Mouse (Mus musculus): Measurements from ENCODE around the gene Rora. TPM values are rescaled to one million over a fixed set of nuclear protein-coding genes. Genes with fewer than 3 reads are reported as not detected.

Gene Rora
- polyA plus RNA-seq (2015; fragmentation: Nextera tagmentation; extraction: Ambion mirVana), result 6.0 and 8.0 TPM in 2 replicates

DNA sequence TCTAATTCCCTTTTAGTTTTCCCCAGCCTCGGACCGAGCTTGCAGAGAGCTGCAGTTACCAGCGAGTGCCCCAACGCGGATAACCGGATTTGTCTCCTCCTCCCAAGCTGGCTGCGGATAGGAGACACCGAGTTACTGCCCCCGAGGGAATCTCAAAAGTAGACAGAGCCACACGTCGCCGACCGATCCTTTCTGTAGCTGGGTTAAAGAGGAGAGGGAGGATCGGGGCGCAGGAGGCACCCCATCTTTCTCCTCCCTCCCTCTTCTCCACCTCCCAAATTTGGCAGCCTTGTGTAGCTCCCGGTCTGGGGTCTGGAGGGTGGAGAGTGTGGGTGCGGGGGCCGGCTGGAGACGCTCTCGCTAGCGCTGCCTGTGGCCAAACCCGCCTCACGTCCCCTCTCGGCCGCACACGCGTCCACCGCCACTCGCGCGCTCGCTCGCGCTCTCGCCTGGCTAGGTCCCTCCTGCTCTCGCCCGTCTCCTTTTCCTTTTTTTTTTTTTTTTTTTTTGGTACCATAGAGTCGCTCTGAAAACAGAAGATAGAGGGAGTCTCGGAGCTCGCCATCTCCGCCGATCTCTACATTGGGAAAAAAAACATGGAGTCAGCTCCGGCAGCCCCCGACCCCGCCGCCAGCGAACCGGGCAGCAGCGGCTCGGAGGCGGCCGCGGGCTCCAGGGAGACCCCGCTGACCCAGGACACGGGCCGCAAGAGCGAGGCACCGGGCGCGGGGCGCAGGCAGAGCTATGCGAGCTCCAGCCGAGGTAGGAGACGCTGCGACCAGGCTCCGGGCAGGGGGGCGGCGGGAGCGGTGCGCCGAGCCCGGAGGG is at the start of gene Rora:
TSS of gene Rora (plus strand) at position 576 of the 828 bp plus-strand sequence.
- H3K27ac ChIP-seq (replicated peaks), result peak within 1 kb of the TSS; percentile 77
- peak within 1 kb of the TSS; percentile 63 for H3K4me2 ChIP-seq
- no peaks in the 10 kb centered on the region for H3K36me3 ChIP-seq (replicated peaks)
- peak within 1 kb of the TSS; percentile 60 for H3K4me3 ChIP-seq (replicated peaks)
- H3K9me3 ChIP-seq (replicated peaks), result no peaks in the 10 kb centered on the region
- peaks cover 52% of the 10 kb centered on the region for H3K27me3 ChIP-seq
- H3K9ac ChIP-seq, result no peak within 1 kb of the TSS; the same call in 1 of the 2 replicates
- WGBS (ENCODE audit: insufficient replicate concordance), result 1% methylated on average over 70 of the region's 72 CpGs
- ATAC-seq (ENCODE audit: insufficient read depth), result peak; percentile 42; the same call in 1 of the 2 replicates
- H3K4me1 ChIP-seq (replicated peaks), result no peaks in the 10 kb centered on the region

DNA sequence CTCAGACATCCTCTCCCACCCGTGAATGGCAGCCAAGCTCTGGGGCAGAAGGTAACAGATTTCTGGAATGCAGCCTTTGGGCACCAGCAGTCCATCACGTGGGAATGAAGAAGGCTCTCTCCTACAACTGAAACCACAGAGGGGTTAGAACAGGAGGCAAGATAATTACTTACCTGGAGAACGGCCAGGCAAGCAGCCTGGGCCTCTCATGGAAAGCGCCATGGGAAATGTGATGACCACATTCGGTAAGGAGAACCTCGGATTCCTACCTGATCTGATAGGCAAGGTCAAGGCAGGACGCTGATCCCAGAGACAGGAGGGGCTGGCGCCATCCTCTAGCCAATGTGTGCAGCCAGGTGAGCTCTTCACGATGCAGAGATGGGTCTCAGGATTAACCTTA is 39.6 kb upstream of the Rora start:
- no peak overlapping the region for H3K9ac ChIP-seq
- H3K4me1 ChIP-seq (replicated peaks), result no peaks in the 10 kb centered on the region
- no peaks in the 10 kb centered on the region for H3K27me3 ChIP-seq
- H3K36me3 ChIP-seq (replicated peaks), result no peaks in the 10 kb centered on the region
- ATAC-seq (ENCODE audit: insufficient read depth), result no peak
- H3K4me2 ChIP-seq, result no peak overlapping the region
- H3K27ac ChIP-seq (replicated peaks), result no peak overlapping the region
- no peaks in the 10 kb centered on the region for H3K9me3 ChIP-seq (replicated peaks)
- H3K4me3 ChIP-seq (replicated peaks), result no peak overlapping the region
- 62% methylated on average over 9 of the region's 9 CpGs for WGBS (ENCODE audit: insufficient replicate concordance)

DNA sequence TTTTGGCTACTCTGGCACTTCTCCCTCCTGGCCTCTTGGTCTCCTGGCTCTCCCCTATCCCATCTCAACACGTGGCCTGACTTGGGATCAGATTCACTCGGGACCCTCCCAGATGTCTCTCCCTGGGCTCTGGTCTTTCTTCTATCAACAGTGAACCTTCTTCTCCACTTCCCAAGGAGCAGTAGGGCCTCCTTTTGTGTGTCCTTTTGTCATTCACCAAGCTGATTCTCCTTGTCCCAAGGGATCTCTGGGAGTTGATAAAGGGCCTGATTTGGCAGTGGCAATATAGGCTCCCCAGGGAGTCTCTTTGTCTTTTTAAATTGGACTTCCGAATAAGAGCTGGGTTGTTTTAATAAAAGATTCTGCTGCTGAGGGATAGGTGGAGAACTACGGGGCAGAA is 36.5 kb upstream of the Rora start:
- Histone ChIP-seq H3K4me2 (no peak overlapping the region), H3K4me1 (replicated peaks) (0 out of 2 replicates have a peak, but pooled peaks cover 4% of the 10 kb centered on the region), H3K36me3 (replicated peaks) (no peaks in the 10 kb centered on the region), H3K9ac (no peak overlapping the region), H3K27ac (replicated peaks) (no peak overlapping the region), H3K27me3 (no peaks in the 10 kb centered on the region), H3K4me3 (replicated peaks) (no peak overlapping the region), H3K9me3 (replicated peaks) (no peaks in the 10 kb centered on the region)
- ATAC-seq (ENCODE audit: insufficient read depth), result no peak
- WGBS (ENCODE audit: insufficient replicate concordance), result 30% methylated on average over 4 of the region's 4 CpGs

DNA sequence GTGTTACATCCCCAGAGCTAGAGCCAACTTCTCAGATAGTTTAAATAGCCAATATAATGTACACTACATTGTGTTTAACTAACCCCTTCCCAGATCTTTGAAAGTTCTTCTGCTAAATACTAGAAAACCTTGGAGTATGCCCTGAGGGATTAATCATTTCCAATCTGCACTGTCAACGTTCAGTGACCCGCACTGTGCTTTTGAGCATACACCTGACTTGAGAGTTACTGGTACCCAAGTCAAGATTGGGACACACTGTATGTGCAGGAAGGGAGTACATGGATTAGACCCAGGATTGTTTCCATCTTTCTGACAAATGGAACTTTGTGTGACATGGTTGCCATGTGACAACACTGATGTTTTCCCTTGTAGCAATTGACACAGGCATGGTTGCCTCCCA is 33.5 kb upstream of the Rora start:
- Histone ChIP-seq H3K4me1 (replicated peaks) (0 out of 2 replicates have a peak, but pooled peaks cover 4% of the 10 kb centered on the region), H3K9ac (no peak overlapping the region), H3K4me2 (peak overlapping the region; percentile 15; the same call in 1 of the 2 replicates), H3K9me3 (replicated peaks) (no peaks in the 10 kb centered on the region), H3K27me3 (no peaks in the 10 kb centered on the region), H3K27ac (replicated peaks) (no peak overlapping the region), H3K36me3 (replicated peaks) (no peaks in the 10 kb centered on the region), H3K4me3 (replicated peaks) (no peak overlapping the region)
- WGBS (ENCODE audit: insufficient replicate concordance), result 70% methylated on average over 2 of the region's 2 CpGs
- ATAC-seq (ENCODE audit: insufficient read depth), result peak; percentile 62

DNA sequence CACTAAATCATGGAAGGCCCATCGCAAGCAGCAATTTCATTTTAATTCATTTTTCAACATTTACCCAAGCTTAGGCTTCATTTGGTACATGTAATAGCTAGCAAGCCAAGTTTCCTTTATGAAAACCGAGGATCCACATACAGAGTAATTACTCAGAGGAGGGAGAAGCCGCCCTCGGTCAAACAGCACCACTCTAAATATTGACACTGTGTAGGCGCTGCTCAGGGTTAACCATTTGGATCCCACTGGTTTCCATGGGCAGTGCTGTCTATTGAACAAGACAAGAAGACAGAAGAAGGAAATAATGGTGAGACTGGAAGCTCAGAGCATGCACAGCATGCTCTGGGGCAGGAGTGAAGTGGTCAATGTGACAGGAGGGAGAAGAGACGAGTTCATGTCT is 33.1 kb upstream of the Rora start:
- Histone ChIP-seq H3K4me2 (peak overlapping the region; percentile 15; the same call in 1 of the 2 replicates), H3K9ac (no peak overlapping the region), H3K4me1 (replicated peaks) (0 out of 2 replicates have a peak, but pooled peaks cover 4% of the 10 kb centered on the region), H3K27me3 (no peaks in the 10 kb centered on the region), H3K9me3 (replicated peaks) (no peaks in the 10 kb centered on the region), H3K36me3 (replicated peaks) (no peaks in the 10 kb centered on the region), H3K27ac (replicated peaks) (no peak overlapping the region), H3K4me3 (replicated peaks) (no peak overlapping the region)
- ATAC-seq (ENCODE audit: insufficient read depth), result peak; percentile 76
- WGBS (ENCODE audit: insufficient replicate concordance), result 56% methylated on average over 6 of the region's 6 CpGs

DNA sequence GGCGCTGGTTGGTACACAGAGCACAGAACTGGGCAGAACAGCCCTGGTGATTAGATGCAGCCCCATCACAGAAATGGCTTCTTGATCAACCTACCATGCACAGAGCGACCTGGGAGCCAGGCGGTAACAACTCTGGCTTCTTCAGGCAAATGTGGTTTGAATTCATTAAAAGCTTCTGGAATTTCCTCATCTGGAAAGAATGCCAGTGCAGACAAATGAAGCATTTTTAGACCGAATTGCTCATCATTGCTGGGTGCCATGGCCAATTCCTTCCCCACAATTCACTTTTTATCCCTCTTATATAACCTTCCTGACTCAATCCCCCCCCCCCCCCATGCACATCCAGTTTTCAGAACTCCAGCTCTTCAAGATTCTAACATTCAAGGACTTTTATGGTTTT is 28.6 kb upstream of the Rora start:
- H3K9ac ChIP-seq, result no peak overlapping the region
- no peaks in the 10 kb centered on the region for H3K27me3 ChIP-seq
- no peak for ATAC-seq (ENCODE audit: insufficient read depth)
- H3K36me3 ChIP-seq (replicated peaks), result no peaks in the 10 kb centered on the region
- H3K9me3 ChIP-seq (replicated peaks), result no peaks in the 10 kb centered on the region
- H3K4me2 ChIP-seq, result no peak overlapping the region
- WGBS (ENCODE audit: insufficient replicate concordance), result 51% methylated on average over 4 of the region's 4 CpGs
- no peak overlapping the region for H3K27ac ChIP-seq (replicated peaks)
- H3K4me3 ChIP-seq (replicated peaks), result no peak overlapping the region
- H3K4me1 ChIP-seq (replicated peaks), result no peaks in the 10 kb centered on the region

DNA sequence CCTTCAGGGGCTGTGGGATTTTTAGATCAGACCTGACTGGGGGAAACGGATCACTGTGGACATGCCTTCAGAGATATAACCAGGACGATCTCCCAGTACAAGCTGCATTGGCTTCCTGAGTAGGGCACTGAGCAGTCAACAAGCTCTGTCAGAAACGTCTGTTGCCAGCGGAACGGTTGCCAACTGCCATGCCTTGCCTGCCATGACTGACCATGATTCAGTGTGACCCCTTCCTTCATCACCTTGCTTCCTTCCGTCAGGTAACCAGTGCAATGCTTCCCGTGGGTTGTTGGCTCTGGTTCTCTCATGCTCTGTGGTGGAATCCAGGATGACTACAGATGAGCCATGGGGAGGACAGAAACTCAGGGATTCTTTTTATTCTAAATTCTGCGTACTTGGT is 16.3 kb upstream of the Rora start:
- H3K4me3 ChIP-seq (replicated peaks), result no peak overlapping the region
- H3K27me3 ChIP-seq, result no peaks in the 10 kb centered on the region
- no peak for ATAC-seq (ENCODE audit: insufficient read depth)
- H3K4me1 ChIP-seq (replicated peaks), result no peaks in the 10 kb centered on the region
- H3K27ac ChIP-seq (replicated peaks), result no peak overlapping the region
- WGBS (ENCODE audit: insufficient replicate concordance), result 63% methylated on average over 8 of the region's 8 CpGs
- no peak overlapping the region for H3K4me2 ChIP-seq
- H3K36me3 ChIP-seq (replicated peaks), result no peaks in the 10 kb centered on the region
- H3K9ac ChIP-seq, result no peak overlapping the region
- H3K9me3 ChIP-seq (replicated peaks), result no peaks in the 10 kb centered on the region

DNA sequence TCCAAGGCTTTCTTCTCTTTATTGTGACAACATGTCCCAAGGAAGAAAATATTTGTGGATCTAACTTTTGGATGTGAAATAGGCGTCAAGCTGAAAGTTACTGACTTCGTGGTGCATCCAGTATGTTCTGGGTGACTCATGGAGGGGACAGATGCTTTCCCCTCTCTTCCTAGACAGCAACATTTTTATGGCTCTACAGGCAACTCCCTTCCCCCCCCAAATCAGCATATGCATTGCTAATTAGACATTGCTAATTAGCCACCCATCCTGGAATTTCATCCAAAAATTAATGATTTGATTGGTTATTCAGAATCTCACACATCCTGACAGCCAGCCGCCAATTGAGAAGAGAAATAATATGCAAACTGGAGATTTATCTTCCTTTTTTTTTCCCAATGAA is 12.5 kb upstream of the Rora start:
- no peak for ATAC-seq (ENCODE audit: insufficient read depth)
- H3K27me3 ChIP-seq, result no peaks in the 10 kb centered on the region
- no peaks in the 10 kb centered on the region for H3K36me3 ChIP-seq (replicated peaks)
- no peak overlapping the region for H3K4me3 ChIP-seq (replicated peaks)
- no peaks in the 10 kb centered on the region for H3K9me3 ChIP-seq (replicated peaks)
- H3K4me1 ChIP-seq (replicated peaks), result no peaks in the 10 kb centered on the region
- H3K27ac ChIP-seq (replicated peaks), result no peak overlapping the region
- H3K4me2 ChIP-seq, result no peak overlapping the region
- WGBS (ENCODE audit: insufficient replicate concordance), result 44% methylated on average over 3 of the region's 3 CpGs
- no peak overlapping the region for H3K9ac ChIP-seq

DNA sequence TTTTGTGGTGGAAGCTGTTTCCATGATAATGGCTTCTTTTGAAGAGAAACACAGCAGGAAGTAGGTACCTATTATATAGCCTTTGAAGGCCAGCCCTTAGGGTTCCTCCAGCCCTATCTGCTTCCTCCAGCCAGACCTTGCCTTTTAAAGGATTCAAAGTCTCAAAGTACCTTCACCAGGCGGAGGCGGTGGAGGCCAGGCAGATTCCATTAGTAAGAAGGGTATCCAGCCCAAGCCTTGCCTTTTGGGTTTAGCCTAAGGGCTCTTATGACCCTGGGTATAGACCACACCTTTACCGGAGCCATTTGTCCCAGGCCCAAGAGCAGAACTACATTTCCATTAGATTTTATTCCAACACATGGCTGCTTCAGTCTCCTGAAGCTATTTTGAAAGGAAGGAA is 5.5 kb upstream of the Rora start:
- H3K4me1 ChIP-seq (replicated peaks), result no peaks in the 10 kb centered on the region
- H3K27ac ChIP-seq (replicated peaks), result no peak overlapping the region
- H3K36me3 ChIP-seq (replicated peaks), result no peaks in the 10 kb centered on the region
- WGBS (ENCODE audit: insufficient replicate concordance), result 61% methylated on average over 3 of the region's 3 CpGs
- no peak overlapping the region for H3K4me3 ChIP-seq (replicated peaks)
- H3K9me3 ChIP-seq (replicated peaks), result no peaks in the 10 kb centered on the region
- H3K27me3 ChIP-seq, result peaks cover 7% of the 10 kb centered on the region
- no peak overlapping the region for H3K9ac ChIP-seq
- ATAC-seq (ENCODE audit: insufficient read depth), result no peak
- no peak overlapping the region for H3K4me2 ChIP-seq

DNA sequence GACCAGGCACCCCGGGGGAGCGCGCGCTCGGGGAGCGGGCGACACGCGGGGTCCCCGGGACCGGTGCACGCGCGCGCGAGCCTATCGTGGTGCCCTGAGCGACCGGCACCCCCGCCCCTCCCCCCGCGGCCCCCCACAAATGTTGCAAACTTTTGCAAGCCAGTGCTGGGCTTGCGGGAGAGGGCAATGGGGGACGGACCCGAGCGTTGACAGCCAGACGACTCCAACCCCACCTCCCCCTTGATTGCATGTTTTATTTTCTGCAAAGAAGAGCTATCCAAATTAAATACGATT is 400 bp downstream of the Rora start:
- Histone ChIP-seq H3K27ac (replicated peaks) (peak overlapping the region; percentile 77), H3K9me3 (replicated peaks) (no peaks in the 10 kb centered on the region), H3K4me2 (peak overlapping the region; percentile 63), H3K27me3 (peaks cover 52% of the 10 kb centered on the region), H3K9ac (no peak overlapping the region; the same call in 1 of the 2 replicates), H3K36me3 (replicated peaks) (no peaks in the 10 kb centered on the region), H3K4me1 (replicated peaks) (no peaks in the 10 kb centered on the region), H3K4me3 (replicated peaks) (peak overlapping the region; percentile 60)
- no peak for ATAC-seq (ENCODE audit: insufficient read depth)
- WGBS (ENCODE audit: insufficient replicate concordance), result under 1% methylated on average over 27 of the region's 28 CpGs

DNA sequence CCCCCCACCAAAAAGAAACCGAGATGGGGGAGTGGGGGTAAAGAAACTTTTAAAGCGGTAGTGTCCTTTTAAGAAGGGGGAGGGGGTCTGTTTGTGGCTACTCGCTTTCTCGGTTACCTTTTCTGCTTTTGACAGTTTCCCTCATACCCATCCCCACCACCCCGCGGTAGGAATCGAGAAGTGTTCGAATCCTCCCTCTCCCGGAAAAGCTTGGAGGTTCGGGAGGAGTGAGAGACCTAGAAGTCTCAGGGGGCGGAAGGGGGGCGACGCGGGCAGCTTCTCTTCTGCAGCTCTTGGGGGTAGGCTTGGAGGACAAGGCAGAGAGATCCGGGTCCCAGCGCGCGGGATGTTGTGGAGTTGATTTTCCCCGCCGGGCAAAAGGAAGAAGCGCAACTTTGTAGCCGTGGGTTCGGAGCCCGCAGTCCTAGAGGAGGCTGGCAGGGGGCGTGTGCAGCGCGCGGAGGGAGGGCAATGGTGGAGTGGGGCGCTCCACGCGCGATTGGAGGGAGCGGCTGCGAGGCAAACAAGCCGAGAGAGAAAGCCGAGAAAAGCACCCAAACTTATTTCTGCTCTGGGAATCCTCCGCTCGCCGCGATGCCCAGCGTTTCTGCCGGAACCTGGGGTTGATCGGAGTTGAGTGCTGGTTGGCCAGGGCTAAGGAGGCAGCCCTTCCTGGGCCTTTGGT is 889 bp downstream of the Rora start:
- Histone ChIP-seq H3K27me3 (peaks cover 52% of the 10 kb centered on the region), H3K27ac (replicated peaks) (no peak overlapping the region), H3K9ac (no peak overlapping the region), H3K4me1 (replicated peaks) (no peaks in the 10 kb centered on the region), H3K4me2 (peak overlapping the region; percentile 63), H3K36me3 (replicated peaks) (no peaks in the 10 kb centered on the region), H3K4me3 (replicated peaks) (peak overlapping the region; percentile 60), H3K9me3 (replicated peaks) (no peaks in the 10 kb centered on the region)
- WGBS (ENCODE audit: insufficient replicate concordance), result under 1% methylated on average over 43 of the region's 43 CpGs
- ATAC-seq (ENCODE audit: insufficient read depth), result no peak

Measured in liver, embryonic 15.5 days (tissue).